Mouse (Mus musculus): ENCODE data around the gene Cmtm5.

GRCm38 (mm10) chr14:54948781-54949180 lies 12.7 kb downstream of the Cmtm5 start:
- TF ChIP-seq CTCF (conservative IDR thresholded peaks at IDR 0.05; ENCODE audit: low read length) (no peak), POU5F1 (IDR thresholded peaks at IDR 0.05; ENCODE audit: borderline replicate concordance, low read length) (no peak)
